Mouse (Mus musculus) hematopoietic multipotent progenitor cell, adult 10-12 weeks (in vitro differentiated cells): ENCODE measurements around the gene Brwd3. TPM values are rescaled to one million over a fixed set of nuclear protein-coding genes. Genes with fewer than 3 reads are reported as not detected.

Experiments used
- polyA plus RNA-seq: library from polyadenylated mRNA; stranded (reverse); fragments of >175 nt; gene quantifications from 2 replicates; pipeline ENCODE4 v1.2.3, GENCODE M21; 2012; ENCODE audit warnings: low replicate concordance

The Brwd3 gene
- 1.1 and 1.3 TPM in 2 replicates for polyA plus RNA-seq

GRCm38 (mm10) chrX:108834090-108834774 lies at the start of gene Brwd3:
Gene Brwd3 (minus strand): TSS chrX:108834372.

Other genes with a start within 250 kb of the Brwd3 start
- gene Gm379, start 169.5 kb downstream of the Brwd3 start, polyA plus RNA-seq, result not detected in 2 replicates
- gene Hmgn5, start 179.0 kb upstream of the Brwd3 start, polyA plus RNA-seq, result 0.45 and 5.9 TPM in 2 replicates